Mouse (Mus musculus) stomach, embryonic 16.5 days (tissue): ENCODE results near the gene Znrf4. TPM values are rescaled to one million over a fixed set of nuclear protein-coding genes. Genes with fewer than 3 reads are reported as not detected.
"Not testable (repeated sequence)": the region's sequence is repeated elsewhere in the genome, so short reads cannot be mapped to it uniquely, and the experiment has no call there.

ENCODE experiments used
- ATAC-seq: fragments of 200-750 bp; cut with Nextera tagmentation; 2 replicates; pipeline ENCODE4 v1.8.0; 2017; ENCODE audit warnings: moderate number of reproducible peaks, moderate TSS enrichment; ENCODE audit not compliant: insufficient read depth, low FRiP score
- H3K27ac ChIP-seq: fragments of 300-500 bp; sonication (generic); 2 replicates; pipeline ENCODE4 v1.5.1; 2014; ENCODE audit warnings: low read length
- H3K27me3 ChIP-seq: fragments of 300-500 bp; sonication (generic); 2 replicates; pipeline ENCODE4 v1.6.1; 2014; ENCODE audit warnings: low read length, control low read depth, mixed read lengths; ENCODE audit not compliant: control insufficient read depth, insufficient read depth
- H3K36me3 ChIP-seq: fragments of 300-500 bp; sonication (generic); 2 replicates; pipeline ENCODE4 v1.6.1; 2014; ENCODE audit warnings: low read length; ENCODE audit not compliant: control insufficient read depth, insufficient read depth
- H3K4me1 ChIP-seq: fragments of 300-500 bp; sonication (generic); 2 replicates; pipeline ENCODE4 v1.6.1; 2014; ENCODE audit warnings: low read length, control low read depth, mixed read lengths; ENCODE audit not compliant: control insufficient read depth, insufficient read depth
- H3K4me2 ChIP-seq: fragments of 300-500 bp; sonication (generic); 2 replicates; pipeline ENCODE4 v1.6.1; 2014; ENCODE audit warnings: low read depth, low read length, mixed read lengths
- H3K4me3 ChIP-seq: fragments of 300-500 bp; sonication (generic); replicated peaks from 2 replicates; pipeline ENCODE4 v1.5.1; 2014; ENCODE audit warnings: mild to moderate bottlenecking, low read length
- H3K9ac ChIP-seq: fragments of 300-500 bp; sonication (generic); 2 replicates; pipeline ENCODE4 v1.6.1; 2014; ENCODE audit warnings: low read length
- H3K9me3 ChIP-seq: fragments of 300-500 bp; sonication (generic); replicated peaks from 2 replicates; pipeline ENCODE4 v1.6.1; 2016; ENCODE audit warnings: low read length, control low read depth; ENCODE audit not compliant: control insufficient read depth
- WGBS: fragments of 180-500 bp; shearing (Covaris S2); extraction: QIAGEN DNeasy Blood & Tissue Kit; methylation state at CpG from one replicate; pipeline ENCODE4 v1.1.7; 2014; 5-methylcytosine and 5-hydroxymethylcytosine counted together
- polyA plus RNA-seq: library from polyadenylated mRNA; unstranded; fragments of >200 nt; fragmentation: Nextera tagmentation; extraction: Ambion mirVana; gene quantifications from 2 replicates; pipeline ENCODE4 v1.2.1, GENCODE M21; 2015

Gene Znrf4
- polyA plus RNA-seq, 1 experiment from 2014 or later: not detected

DNA sequence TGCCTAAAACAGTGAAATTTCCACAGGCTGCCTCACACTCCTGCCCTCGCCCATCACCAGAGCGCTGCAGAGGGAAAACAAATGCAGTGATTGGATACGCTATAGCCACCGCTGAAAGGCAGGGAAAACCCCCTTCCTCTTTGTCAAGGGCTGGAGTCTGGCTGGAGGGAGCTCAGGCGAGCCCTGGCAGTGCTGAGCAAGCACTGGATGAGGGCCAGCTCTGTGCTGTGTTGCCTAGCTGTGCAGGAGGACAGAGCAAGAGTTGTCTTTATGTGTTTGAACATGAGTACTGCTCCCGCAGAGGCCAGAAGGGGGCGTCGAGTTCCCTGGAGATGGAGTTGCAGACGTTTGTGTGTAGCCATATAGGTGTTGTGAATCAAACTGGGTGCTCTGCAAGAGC, 9.7 kb downstream of the Znrf4 start:
- H3K9ac ChIP-seq: no peak overlapping the region
- ATAC-seq: peak; percentile 56
- 23% methylated on average over 9 of the region's 9 CpGs for WGBS
- no peaks in the 10 kb centered on the region for H3K36me3 ChIP-seq
- no peak overlapping the region for H3K4me2 ChIP-seq
- no peaks in the 10 kb centered on the region for H3K27me3 ChIP-seq
- H3K27ac ChIP-seq: no peak overlapping the region
- peaks cover 4% of the 10 kb centered on the region; the same call in 1 of the 2 replicates for H3K9me3 ChIP-seq
- no peak overlapping the region for H3K4me3 ChIP-seq
- H3K4me1 ChIP-seq: peaks cover 7% of the 10 kb centered on the region; the same call in 1 of the 2 replicates

DNA sequence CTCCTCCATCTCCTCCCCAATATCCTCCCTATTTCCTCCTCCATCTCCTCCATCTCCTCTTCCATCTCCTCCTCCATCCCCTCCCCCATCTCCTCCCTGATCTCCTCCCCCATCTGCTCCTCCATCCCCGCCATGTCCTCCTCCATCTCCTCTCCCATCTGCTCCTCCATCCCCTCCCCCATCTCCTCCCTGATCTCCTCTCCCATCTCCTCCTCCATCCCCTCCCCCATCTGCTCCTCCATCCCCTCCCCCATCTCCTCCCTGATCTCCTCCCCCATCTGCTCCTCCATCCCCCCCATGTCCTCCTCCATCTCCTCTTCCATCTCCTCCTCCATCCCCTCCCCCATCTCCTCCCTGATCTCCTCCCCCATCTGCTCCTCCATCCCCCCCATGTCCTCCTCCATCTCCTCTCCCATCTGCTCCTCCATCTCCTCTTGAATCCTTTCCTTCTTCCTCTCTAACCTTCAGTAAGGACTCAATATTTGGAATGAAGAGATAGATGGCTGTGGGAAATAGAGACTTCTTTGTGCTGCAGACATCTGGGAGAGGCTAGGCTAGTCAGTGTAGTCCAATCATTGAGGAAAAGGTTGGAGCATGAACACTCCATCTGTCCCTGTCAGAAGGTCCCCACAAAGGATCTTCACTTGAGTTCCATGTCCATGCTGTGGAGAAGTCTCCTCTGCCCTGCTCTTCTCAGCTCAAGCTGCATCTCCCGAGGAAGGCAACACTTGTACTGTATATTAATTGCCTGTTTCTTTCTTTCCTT, 10.4 kb downstream of the Znrf4 start:
- H3K27ac ChIP-seq, H3K9me3 ChIP-seq, H3K27me3 ChIP-seq, H3K4me1 ChIP-seq, H3K9ac ChIP-seq, H3K4me2 ChIP-seq, H3K4me3 ChIP-seq, ATAC-seq, H3K36me3 ChIP-seq: not testable (repeated sequence)
- WGBS: 49% methylated on average over 2 of the region's 2 CpGs

DNA sequence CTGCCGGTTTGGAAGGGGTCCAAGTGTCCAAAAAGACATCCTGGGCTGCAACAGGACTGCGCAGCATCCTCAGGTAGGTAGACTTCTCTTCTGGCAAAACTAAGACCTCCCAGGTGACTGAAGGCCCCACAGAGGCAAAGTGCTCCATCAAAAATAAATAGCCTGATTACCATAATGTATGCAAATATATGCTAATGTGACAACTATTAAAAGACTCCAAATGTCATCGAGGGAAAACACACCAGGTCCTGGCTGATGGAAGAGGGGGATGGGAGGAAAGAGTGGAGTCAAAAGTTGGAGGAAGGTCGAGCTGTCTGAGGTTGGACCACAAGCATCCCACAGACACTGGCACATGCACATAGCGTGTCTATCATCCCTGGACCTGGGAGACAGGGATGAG, 13.0 kb downstream of the Znrf4 start:
- Histone ChIP-seq H3K36me3 (no peaks in the 10 kb centered on the region), H3K27me3 (no peaks in the 10 kb centered on the region), H3K4me1 (no peaks in the 10 kb centered on the region), H3K4me2 (no peak overlapping the region), H3K27ac (no peak overlapping the region), H3K4me3 (no peak overlapping the region), H3K9ac (no peak overlapping the region), H3K9me3 (peaks cover 16% of the 10 kb centered on the region)
- WGBS: 81% methylated on average over 5 of the region's 5 CpGs
- ATAC-seq: no peak

DNA sequence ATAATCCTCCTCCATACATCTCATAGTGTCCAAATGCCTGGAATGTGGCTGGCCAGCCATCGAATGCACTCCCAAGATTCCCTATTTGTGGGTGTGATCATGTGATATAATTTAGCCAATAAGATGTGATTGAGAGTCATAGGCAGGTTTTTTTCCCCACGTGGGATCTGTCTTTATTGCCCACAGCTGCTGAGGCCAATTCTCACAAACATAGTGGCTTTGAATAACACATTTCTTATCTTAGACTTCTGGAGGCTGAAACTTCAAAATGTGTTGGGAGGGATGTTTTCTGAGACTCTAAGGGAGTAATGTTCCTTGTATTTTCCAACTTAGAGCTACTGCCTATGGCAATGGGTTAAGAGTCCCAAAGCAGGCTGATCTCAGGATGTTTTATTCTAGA, 17.8 kb downstream of the Znrf4 start:
- 61% methylated on average over 2 of the region's 2 CpGs for WGBS
- Histone ChIP-seq H3K36me3 (no peaks in the 10 kb centered on the region), H3K4me1 (no peaks in the 10 kb centered on the region), H3K4me3 (no peak overlapping the region), H3K27ac (no peak overlapping the region), H3K9me3 (peaks cover 40% of the 10 kb centered on the region), H3K4me2 (no peak overlapping the region), H3K9ac (no peak overlapping the region), H3K27me3 (no peaks in the 10 kb centered on the region)
- no peak for ATAC-seq

DNA sequence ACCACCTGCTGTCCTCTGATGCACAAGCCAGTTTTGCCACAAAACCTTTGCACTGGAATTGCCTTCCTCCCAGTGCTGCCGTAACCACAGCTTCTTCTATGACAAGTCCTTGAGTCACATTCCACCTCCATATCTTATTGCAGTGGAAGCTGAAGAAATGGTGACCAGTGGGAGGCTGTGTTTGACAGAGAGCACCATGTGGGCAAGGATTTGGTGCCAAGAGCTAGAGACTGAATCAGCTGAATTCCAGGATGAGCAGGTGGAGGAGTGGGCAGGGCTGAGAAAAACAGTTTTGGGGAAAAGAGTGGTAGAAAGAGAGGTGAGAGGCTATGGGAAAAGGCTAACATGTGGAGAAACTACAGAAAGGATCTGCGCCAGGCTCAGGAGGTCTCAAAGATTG, 18.4 kb downstream of the Znrf4 start:
- WGBS: 81% methylated on average over 2 of the region's 2 CpGs
- H3K4me3 ChIP-seq: no peak overlapping the region
- peaks cover 36% of the 10 kb centered on the region for H3K9me3 ChIP-seq
- no peaks in the 10 kb centered on the region for H3K4me1 ChIP-seq
- H3K36me3 ChIP-seq: no peaks in the 10 kb centered on the region
- H3K4me2 ChIP-seq: no peak overlapping the region
- H3K27ac ChIP-seq: no peak overlapping the region
- no peaks in the 10 kb centered on the region for H3K27me3 ChIP-seq
- ATAC-seq: no peak
- H3K9ac ChIP-seq: no peak overlapping the region

DNA sequence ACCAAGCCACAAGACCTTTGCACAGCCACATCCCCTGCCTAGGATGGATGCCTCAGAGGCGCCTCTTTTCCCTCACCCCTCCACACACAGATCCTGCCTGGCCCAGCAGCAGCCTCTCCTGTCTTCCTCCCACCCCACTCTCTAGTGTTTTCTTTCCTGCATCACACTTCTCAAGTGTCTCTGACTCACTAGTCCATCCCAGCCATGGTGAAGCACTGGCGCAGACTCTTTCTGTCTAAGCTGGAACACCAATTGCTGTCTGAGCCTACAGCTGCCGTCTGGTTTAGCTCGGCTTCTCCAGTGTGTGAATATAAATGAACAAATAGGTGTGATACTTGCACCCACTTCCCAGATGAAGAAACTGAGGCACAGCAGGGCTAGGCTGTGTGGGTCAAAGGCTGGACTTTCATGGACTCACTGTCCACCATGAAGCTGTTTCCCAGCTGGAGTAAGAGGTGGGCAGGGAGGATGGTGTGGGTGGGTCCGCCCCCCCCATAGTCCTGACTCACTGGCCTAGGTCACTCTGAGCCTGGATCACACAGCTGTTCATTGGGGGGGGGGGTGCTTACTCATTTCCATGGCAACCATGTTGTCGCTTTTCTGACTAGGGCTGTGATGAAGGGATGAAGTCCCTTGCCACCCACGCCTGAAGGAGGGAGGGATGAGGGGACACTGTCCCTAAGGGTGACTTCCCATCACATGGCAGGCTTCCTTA, 21.6 kb downstream of the Znrf4 start:
- Histone ChIP-seq H3K27ac (no peak overlapping the region), H3K9me3 (peaks cover 33% of the 10 kb centered on the region), H3K27me3 (no peaks in the 10 kb centered on the region), H3K36me3 (no peaks in the 10 kb centered on the region), H3K4me2 (no peak overlapping the region), H3K4me1 (0 out of 2 replicates have a peak, but pooled peaks cover 3% of the 10 kb centered on the region), H3K9ac (no peak overlapping the region), H3K4me3 (no peak overlapping the region)
- no peak for ATAC-seq
- 83% methylated on average over 7 of the region's 7 CpGs for WGBS

DNA sequence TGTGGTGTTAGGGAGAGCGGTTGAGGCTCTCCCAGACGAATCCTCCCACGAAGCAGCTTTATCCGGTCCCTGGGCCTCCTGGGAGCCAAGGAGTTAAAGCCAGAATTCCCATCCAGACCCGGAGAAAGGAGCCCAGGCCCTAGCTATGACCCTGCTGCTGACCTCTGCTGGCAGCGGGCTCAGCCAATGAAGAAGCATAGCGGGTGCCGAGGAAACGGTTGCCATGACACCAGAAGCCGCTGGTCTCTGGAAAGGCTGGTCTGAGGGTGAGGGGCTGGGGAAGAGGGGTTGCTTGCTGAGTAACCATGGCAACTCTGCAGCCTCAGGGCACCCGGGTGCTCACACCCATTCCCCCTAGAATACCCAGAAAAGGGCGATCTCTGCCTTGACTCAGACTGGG, 24.2 kb downstream of the Znrf4 start:
- Histone ChIP-seq H3K4me2 (no peak overlapping the region), H3K4me1 (0 out of 2 replicates have a peak, but pooled peaks cover 3% of the 10 kb centered on the region), H3K4me3 (no peak overlapping the region), H3K36me3 (no peaks in the 10 kb centered on the region), H3K9ac (no peak overlapping the region), H3K27me3 (no peaks in the 10 kb centered on the region), H3K27ac (no peak overlapping the region), H3K9me3 (peaks cover 12% of the 10 kb centered on the region)
- WGBS: 13% methylated on average over 12 of the region's 12 CpGs
- no peak for ATAC-seq

DNA sequence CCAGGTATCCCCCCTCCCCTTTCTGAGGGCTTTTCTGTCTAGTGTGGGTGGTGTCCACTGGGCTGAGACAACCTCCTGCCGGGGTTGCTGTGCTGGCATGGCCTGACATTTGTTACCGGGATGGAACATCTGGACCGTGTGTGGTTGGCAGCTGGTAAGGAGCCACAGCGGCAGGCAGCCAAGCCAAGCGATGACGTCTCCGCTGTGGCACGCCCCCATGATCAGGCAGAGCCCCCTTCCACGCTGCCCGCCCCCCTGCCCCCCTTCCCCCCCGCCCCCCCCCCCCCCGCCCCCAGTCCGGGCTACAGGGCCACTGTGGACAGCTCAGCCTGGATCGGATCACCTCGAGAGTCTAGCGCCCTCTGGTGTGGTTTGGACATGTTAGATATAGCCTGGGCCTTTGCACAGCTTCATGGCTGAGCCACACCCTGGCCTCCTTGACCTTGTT, 24.8 kb downstream of the Znrf4 start:
- H3K9me3 ChIP-seq: 0 out of 2 replicates have a peak, but pooled peaks cover 7% of the 10 kb centered on the region
- no peak overlapping the region for H3K4me2 ChIP-seq

DNA sequence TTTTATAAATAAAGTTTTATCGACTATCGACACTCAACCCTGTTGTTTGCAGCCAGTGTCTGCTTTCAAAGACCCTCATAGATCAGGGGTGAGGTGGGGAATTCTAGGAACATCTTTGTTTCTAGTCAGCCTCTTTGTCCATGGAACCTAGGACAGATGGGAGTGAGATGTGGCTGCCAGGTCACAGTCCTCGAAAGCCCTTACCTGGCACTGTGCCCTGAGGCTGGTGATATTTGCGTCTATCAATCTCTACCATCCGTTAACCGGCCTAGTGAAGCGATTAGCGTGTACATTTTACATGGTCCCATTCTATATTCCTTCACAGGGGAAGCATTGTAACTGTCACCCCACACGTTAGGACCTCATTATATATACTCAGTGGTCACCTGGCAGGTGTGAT, 26.3 kb downstream of the Znrf4 start:
- Histone ChIP-seq H3K27me3 (no peaks in the 10 kb centered on the region), H3K4me2 (no peak overlapping the region), H3K4me1 (0 out of 2 replicates have a peak, but pooled peaks cover 3% of the 10 kb centered on the region), H3K36me3 (no peaks in the 10 kb centered on the region), H3K4me3 (no peak overlapping the region), H3K27ac (no peak overlapping the region), H3K9ac (no peak overlapping the region), H3K9me3 (no peaks in the 10 kb centered on the region)
- ATAC-seq: no peak
- WGBS: 89% methylated on average over 9 of the region's 9 CpGs

More for the DNA sequence above, 24.8 kb downstream of the Znrf4 start:
- Histone ChIP-seq H3K9ac (no peak overlapping the region), H3K27ac (0 out of 2 replicates have a peak overlapping the region, but pooled peaks have one; percentile 5), H3K27me3 (no peaks in the 10 kb centered on the region), H3K36me3 (no peaks in the 10 kb centered on the region), H3K4me1 (0 out of 2 replicates have a peak, but pooled peaks cover 3% of the 10 kb centered on the region), H3K4me3 (no peak overlapping the region)
- WGBS: 1% methylated on average over 9 of the region's 16 CpGs
- ATAC-seq: peak; percentile 51; the same call in 1 of the 2 replicates
